Mouse (Mus musculus): ENCODE measurements at regions not wholly inside any gene's neighbourhood (a gene's known extent, or its start where the extent isn't known, plus 50 kb on each side); places are given as distances from the start of the nearest gene placed in this dataset.
A peak's percentile ranks its signal among the peaks of the same experiment; 100 is the strongest.

DNA sequence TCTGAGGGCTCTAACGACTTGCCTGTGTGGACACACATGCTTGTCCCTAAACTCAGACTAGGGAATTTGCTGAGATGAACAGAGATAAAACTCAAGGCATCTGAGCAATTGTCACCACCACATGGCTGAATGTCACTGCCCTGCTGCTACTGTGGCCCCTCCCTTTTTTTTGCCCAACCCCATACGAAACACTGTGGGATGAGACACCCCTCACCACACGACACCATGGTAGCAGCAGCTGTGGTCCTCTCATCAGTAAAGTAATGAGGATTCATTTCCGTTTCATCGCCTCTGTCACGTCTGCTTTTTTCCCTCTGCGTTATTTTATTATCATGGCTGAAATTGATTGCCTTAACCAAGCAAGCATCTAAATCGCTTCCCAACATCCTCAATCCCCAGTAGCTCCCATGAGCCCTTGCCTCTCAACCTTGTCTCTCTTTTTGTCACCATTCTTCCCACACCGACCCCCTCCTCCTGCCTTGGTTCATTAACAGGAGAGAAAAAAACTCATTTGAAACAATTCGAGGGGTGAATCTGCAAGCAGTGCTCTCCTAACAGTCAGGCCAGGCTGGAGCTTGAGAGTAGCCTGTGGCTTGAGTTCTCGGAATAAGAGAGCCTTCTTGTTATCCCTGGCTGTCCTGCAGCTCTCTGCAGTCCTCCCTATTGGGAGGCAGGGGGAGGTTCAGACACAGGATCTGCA is 1215.8 kb downstream of the Agbl1 start:
- Histone ChIP-seq H3K9ac (replicated peaks; ENCODE audit: low read depth) (no peak overlapping the region), H3K27me3 (replicated peaks; ENCODE audit: insufficient read depth, low read length) (no peaks in the 10 kb centered on the region), H3K36me3 (ENCODE audit: insufficient read depth, low read length) (no peaks in the 10 kb centered on the region), H3K9me3 (ENCODE audit: low read length) (no peaks in the 10 kb centered on the region), H3K4me2 (replicated peaks; ENCODE audit: low read depth, low read length) (no peak overlapping the region), H3K4me3 (ENCODE audit: low read depth, low read length) (no peak overlapping the region), H3K4me1 (ENCODE audit: insufficient read depth, low read depth, low read length) (no peaks in the 10 kb centered on the region), H3K27ac (ENCODE audit: low read length) (no peak overlapping the region)
- TF ChIP-seq CTCF (IDR thresholded peaks at IDR 0.05) (no peak), EP300 (IDR thresholded peaks at IDR 0.05) (no peak)
- 63% methylated on average over 11 of the region's 11 CpGs for WGBS
- DNase-seq (ENCODE audit: low spot score) (no peak), ATAC-seq (no peak)

DNA sequence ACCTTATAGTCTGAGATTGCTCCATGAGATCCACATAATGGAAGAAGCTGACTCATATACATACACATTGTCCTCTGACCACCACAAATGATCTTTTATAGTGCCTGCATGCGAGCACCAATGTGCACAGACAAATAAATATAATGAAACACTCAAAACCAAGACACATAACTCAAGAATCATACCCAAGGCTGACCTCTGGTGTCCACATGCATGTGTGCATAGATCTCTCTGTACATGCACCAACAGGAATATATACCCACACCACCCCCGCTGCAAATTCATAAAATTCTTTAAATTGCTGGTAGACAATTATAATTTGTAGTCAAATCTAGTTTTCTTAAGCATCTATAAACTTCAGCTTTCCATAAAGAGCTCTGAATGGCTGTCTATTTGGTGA is 1211.9 kb downstream of the Agbl1 start:
- H3K27me3 ChIP-seq (replicated peaks; ENCODE audit: insufficient read depth, low read length), result no peaks in the 10 kb centered on the region
- ATAC-seq (no peak), DNase-seq (ENCODE audit: low spot score) (no peak)
- WGBS, result 41% methylated on average over 2 of the region's 2 CpGs
- H3K4me3 ChIP-seq (ENCODE audit: low read depth, low read length), result no peak overlapping the region
- no peak overlapping the region for H3K4me2 ChIP-seq (replicated peaks; ENCODE audit: low read depth, low read length)
- TF ChIP-seq CTCF (IDR thresholded peaks at IDR 0.05), result peak; percentile 24; the same call in 1 of the 2 replicates
- no peak for TF ChIP-seq EP300 (IDR thresholded peaks at IDR 0.05)
- no peak overlapping the region for H3K27ac ChIP-seq (ENCODE audit: low read length)
- no peak overlapping the region for H3K9ac ChIP-seq (replicated peaks; ENCODE audit: low read depth)
- no peaks in the 10 kb centered on the region for H3K4me1 ChIP-seq (ENCODE audit: insufficient read depth, low read depth, low read length)
- H3K36me3 ChIP-seq (ENCODE audit: insufficient read depth, low read length), result no peaks in the 10 kb centered on the region
- no peaks in the 10 kb centered on the region for H3K9me3 ChIP-seq (ENCODE audit: low read length)

DNA sequence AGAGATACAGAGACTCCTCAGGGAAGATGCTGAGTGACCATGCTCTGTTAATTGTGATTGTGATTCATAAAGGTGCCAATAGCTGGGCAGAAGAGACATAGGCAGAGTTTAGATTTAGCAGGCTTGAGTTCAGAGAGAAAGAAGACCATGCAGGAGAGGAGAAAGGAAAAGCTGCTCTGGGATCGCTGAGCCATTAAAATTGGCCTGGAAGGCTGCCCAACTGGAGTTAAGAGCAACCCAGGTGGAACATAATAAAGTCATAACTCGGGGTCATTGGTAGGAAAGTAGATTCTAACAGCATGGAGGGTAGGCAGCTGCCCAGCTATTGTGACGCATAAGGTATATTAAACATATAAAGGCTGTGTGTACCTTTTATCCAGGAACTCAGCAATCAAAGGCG is 1183.9 kb downstream of the Agbl1 start:
- TF ChIP-seq EP300 (IDR thresholded peaks at IDR 0.05), result no peak
- no peak for TF ChIP-seq CTCF (IDR thresholded peaks at IDR 0.05)
- H3K4me3 ChIP-seq (ENCODE audit: low read depth, low read length), result no peak overlapping the region
- WGBS, result 69% methylated on average over 4 of the region's 4 CpGs
- H3K27me3 ChIP-seq (replicated peaks; ENCODE audit: insufficient read depth, low read length), result no peaks in the 10 kb centered on the region
- DNase-seq (ENCODE audit: low spot score) (no peak), ATAC-seq (no peak)
- no peak overlapping the region for H3K9ac ChIP-seq (replicated peaks; ENCODE audit: low read depth)
- no peaks in the 10 kb centered on the region for H3K4me1 ChIP-seq (ENCODE audit: insufficient read depth, low read depth, low read length)
- no peaks in the 10 kb centered on the region for H3K9me3 ChIP-seq (ENCODE audit: low read length)
- H3K36me3 ChIP-seq (ENCODE audit: insufficient read depth, low read length), result no peaks in the 10 kb centered on the region
- H3K27ac ChIP-seq (ENCODE audit: low read length), result no peak overlapping the region
- H3K4me2 ChIP-seq (replicated peaks; ENCODE audit: low read depth, low read length), result no peak overlapping the region
